Mouse (Mus musculus) C2C12 (cell line): ENCODE results near the gene Sdk2.

ENCODE experiments used
- CTCF ChIP-seq: IDR thresholded peaks from one replicate; pipeline ENCODE4 v1.5.1; 2011; ENCODE audit not compliant: control insufficient read depth, insufficient read depth, insufficient read length
- FOSL1 ChIP-seq: IDR thresholded peaks from one replicate; pipeline ENCODE4 v1.8.0; 2011; ENCODE audit warnings: mild to moderate bottlenecking, low read length; ENCODE audit not compliant: poor library complexity, insufficient read depth, severe bottlenecking
- MAX ChIP-seq: IDR thresholded peaks from one replicate; pipeline ENCODE4 v1.6.1; 2011; ENCODE audit warnings: mild to moderate bottlenecking, control low read depth
- MYOG ChIP-seq: IDR thresholded peaks from one replicate; pipeline ENCODE4 v1.6.1; 2011; ENCODE audit not compliant: control insufficient read depth, insufficient read length; ENCODE audit errors: extremely low read depth

DNA sequence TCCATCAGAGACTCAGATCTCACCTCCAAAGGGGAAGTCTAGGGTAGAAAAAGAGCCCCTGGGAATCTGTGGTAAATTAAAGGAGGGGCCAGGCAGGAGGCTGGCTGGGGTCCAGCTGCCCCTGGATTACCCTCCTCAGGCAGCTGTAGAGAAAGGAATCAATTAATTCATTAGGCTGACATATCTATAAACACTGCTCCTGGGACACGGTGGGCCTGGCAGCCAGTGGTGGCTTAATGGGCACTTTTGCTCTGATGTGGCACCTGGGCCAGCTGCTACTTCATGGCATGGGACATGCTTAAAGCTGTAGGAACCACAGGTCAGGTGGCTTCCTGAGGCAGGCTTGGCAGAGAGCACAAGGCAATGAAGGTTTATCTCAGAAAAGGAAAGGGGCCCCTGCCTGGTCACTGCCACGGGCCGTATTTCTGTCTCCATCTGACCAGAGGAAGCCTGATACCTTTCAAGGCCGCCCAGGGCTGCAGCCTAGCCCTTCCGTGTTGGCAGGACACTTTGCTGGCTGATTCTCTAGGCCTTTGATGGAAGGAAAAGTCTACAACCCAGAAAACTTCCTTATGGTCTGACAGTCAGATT, 80.9 kb downstream of the Sdk2 start:
- TF ChIP-seq CTCF = no peak
- no peak for TF ChIP-seq MAX
- TF ChIP-seq FOSL1 = no peak
- no peak for TF ChIP-seq MYOG
